Mouse (Mus musculus): ENCODE measurements at regions not wholly inside any gene's neighbourhood (a gene's known extent, or its start where the extent isn't known, plus 50 kb on each side); places are given as distances from the start of the nearest gene placed in this dataset.

GRCm38 (mm10) chr1:144926136-144926535, 150.9 kb upstream of the Rgs18 start:
- no peaks in the 10 kb centered on the region for H3K4me1 ChIP-seq (ENCODE audit: control insufficient read depth, insufficient read depth, low read length)
- TF ChIP-seq CTCF (IDR thresholded peaks at IDR 0.05; ENCODE audit: low read depth, low read length) (no peak), POLR2A (IDR thresholded peaks at IDR 0.05; ENCODE audit: insufficient read depth, low read length) (no peak), EP300 (IDR thresholded peaks at IDR 0.05; ENCODE audit: insufficient read depth, low read depth, low read length) (no peak)
- no peaks in the 10 kb centered on the region for H3K36me3 ChIP-seq (ENCODE audit: control insufficient read depth, insufficient read depth, low read length, poor library complexity, severe bottlenecking)
- H3K9me3 ChIP-seq (replicated peaks; ENCODE audit: control insufficient read depth, insufficient read depth, low read length, poor library complexity, severe bottlenecking) = no peaks in the 10 kb centered on the region
- no peak overlapping the region for H3K4me3 ChIP-seq (ENCODE audit: low read depth, low read length)
- no peak overlapping the region for H3K9ac ChIP-seq (ENCODE audit: low read depth, poor library complexity, severe bottlenecking)
- no peak overlapping the region for H3K27ac ChIP-seq (ENCODE audit: insufficient read depth, low read length)
- H3K27me3 ChIP-seq (ENCODE audit: control insufficient read depth, insufficient read depth, low read length, poor library complexity, severe bottlenecking) = no peaks in the 10 kb centered on the region

DNA sequence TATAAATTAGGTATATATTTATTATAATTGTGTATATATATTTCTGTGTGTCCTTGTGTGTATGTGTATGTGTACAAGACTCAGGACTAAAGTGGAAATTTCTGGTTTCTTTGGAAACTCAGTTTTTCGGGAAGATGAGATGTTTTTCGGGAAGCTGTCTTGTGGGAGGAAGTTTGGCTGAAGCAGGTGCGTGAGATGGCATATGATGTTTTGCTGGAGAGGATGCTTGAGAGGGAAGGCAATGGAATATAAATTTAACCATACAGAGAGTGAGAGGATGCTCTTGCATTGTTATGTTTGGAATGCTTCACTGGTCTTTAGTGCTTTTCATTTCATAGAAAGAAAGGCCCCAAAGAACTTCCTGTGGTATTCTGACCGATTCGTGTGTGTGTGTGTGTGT, 141.3 kb upstream of the Rgs18 start:
- no peaks in the 10 kb centered on the region for H3K4me1 ChIP-seq (ENCODE audit: control insufficient read depth, insufficient read depth, low read length)
- H3K36me3 ChIP-seq (ENCODE audit: control insufficient read depth, insufficient read depth, low read length, poor library complexity, severe bottlenecking) = no peaks in the 10 kb centered on the region
- H3K27me3 ChIP-seq (ENCODE audit: control insufficient read depth, insufficient read depth, low read length, poor library complexity, severe bottlenecking) = no peaks in the 10 kb centered on the region
- no peaks in the 10 kb centered on the region for H3K9me3 ChIP-seq (replicated peaks; ENCODE audit: control insufficient read depth, insufficient read depth, low read length, poor library complexity, severe bottlenecking)
- H3K4me3 ChIP-seq (ENCODE audit: low read depth, low read length) = no peak overlapping the region
- H3K9ac ChIP-seq (ENCODE audit: low read depth, poor library complexity, severe bottlenecking) = no peak overlapping the region
- H3K27ac ChIP-seq (ENCODE audit: insufficient read depth, low read length) = no peak overlapping the region
- TF ChIP-seq CTCF (IDR thresholded peaks at IDR 0.05; ENCODE audit: low read depth, low read length) (no peak), EP300 (IDR thresholded peaks at IDR 0.05; ENCODE audit: insufficient read depth, low read depth, low read length) (no peak), POLR2A (IDR thresholded peaks at IDR 0.05; ENCODE audit: insufficient read depth, low read length) (no peak)

DNA sequence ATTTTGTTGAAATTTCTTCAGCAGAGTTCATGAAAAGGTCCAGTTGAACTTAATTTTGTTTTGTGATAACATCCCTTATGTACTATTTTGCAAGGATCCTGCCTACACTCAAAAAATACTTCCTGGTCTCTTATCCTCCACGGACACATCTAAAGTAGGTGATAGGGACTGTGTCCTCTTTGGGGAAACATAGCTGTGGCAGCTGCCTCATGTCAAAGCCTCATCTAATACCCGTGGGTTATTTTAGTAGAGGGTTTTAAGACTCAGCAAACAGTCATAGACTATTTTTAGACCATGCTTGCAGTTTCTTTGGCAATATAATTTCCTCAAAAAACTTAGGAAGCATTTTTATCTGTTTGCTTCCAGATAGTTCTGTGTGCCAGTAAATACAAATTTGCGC, 127.8 kb upstream of the Rgs18 start:
- no peak for TF ChIP-seq EP300 (IDR thresholded peaks at IDR 0.05; ENCODE audit: insufficient read depth, low read depth, low read length)
- no peaks in the 10 kb centered on the region for H3K9me3 ChIP-seq (replicated peaks; ENCODE audit: control insufficient read depth, insufficient read depth, low read length, poor library complexity, severe bottlenecking)
- H3K4me1 ChIP-seq (ENCODE audit: control insufficient read depth, insufficient read depth, low read length) = no peaks in the 10 kb centered on the region
- H3K36me3 ChIP-seq (ENCODE audit: control insufficient read depth, insufficient read depth, low read length, poor library complexity, severe bottlenecking) = no peaks in the 10 kb centered on the region
- no peak overlapping the region for H3K4me3 ChIP-seq (ENCODE audit: low read depth, low read length)
- H3K9ac ChIP-seq (ENCODE audit: low read depth, poor library complexity, severe bottlenecking) = no peak overlapping the region
- no peaks in the 10 kb centered on the region for H3K27me3 ChIP-seq (ENCODE audit: control insufficient read depth, insufficient read depth, low read length, poor library complexity, severe bottlenecking)
- no peak overlapping the region for H3K27ac ChIP-seq (ENCODE audit: insufficient read depth, low read length)

GRCm38 (mm10) chr1:144883633-144884032, 108.4 kb upstream of the Rgs18 start:
- no peak overlapping the region for H3K4me3 ChIP-seq (ENCODE audit: low read depth, low read length)
- TF ChIP-seq CTCF (IDR thresholded peaks at IDR 0.05; ENCODE audit: low read depth, low read length) (no peak), POLR2A (IDR thresholded peaks at IDR 0.05; ENCODE audit: insufficient read depth, low read length) (no peak), EP300 (IDR thresholded peaks at IDR 0.05; ENCODE audit: insufficient read depth, low read depth, low read length) (no peak)
- H3K9me3 ChIP-seq (replicated peaks; ENCODE audit: control insufficient read depth, insufficient read depth, low read length, poor library complexity, severe bottlenecking) = no peaks in the 10 kb centered on the region
- no peaks in the 10 kb centered on the region for H3K27me3 ChIP-seq (ENCODE audit: control insufficient read depth, insufficient read depth, low read length, poor library complexity, severe bottlenecking)
- H3K27ac ChIP-seq (ENCODE audit: insufficient read depth, low read length) = no peak overlapping the region
- no peaks in the 10 kb centered on the region for H3K4me1 ChIP-seq (ENCODE audit: control insufficient read depth, insufficient read depth, low read length)
- H3K9ac ChIP-seq (ENCODE audit: low read depth, poor library complexity, severe bottlenecking) = no peak overlapping the region
- no peaks in the 10 kb centered on the region for H3K36me3 ChIP-seq (ENCODE audit: control insufficient read depth, insufficient read depth, low read length, poor library complexity, severe bottlenecking)

- no peaks in the 10 kb centered on the region for H3K27me3 ChIP-seq (ENCODE audit: control insufficient read depth, insufficient read depth, low read length, poor library complexity, severe bottlenecking)
- H3K4me3 ChIP-seq (ENCODE audit: low read depth, low read length) = no peak overlapping the region
- H3K27ac ChIP-seq (ENCODE audit: insufficient read depth, low read length) = no peak overlapping the region
- TF ChIP-seq CTCF (IDR thresholded peaks at IDR 0.05; ENCODE audit: low read depth, low read length) (no peak), POLR2A (IDR thresholded peaks at IDR 0.05; ENCODE audit: insufficient read depth, low read length) (no peak), EP300 (IDR thresholded peaks at IDR 0.05; ENCODE audit: insufficient read depth, low read depth, low read length) (no peak)
- no peaks in the 10 kb centered on the region for H3K36me3 ChIP-seq (ENCODE audit: control insufficient read depth, insufficient read depth, low read length, poor library complexity, severe bottlenecking)
- no peaks in the 10 kb centered on the region for H3K4me1 ChIP-seq (ENCODE audit: control insufficient read depth, insufficient read depth, low read length)
- no peaks in the 10 kb centered on the region for H3K9me3 ChIP-seq (replicated peaks; ENCODE audit: control insufficient read depth, insufficient read depth, low read length, poor library complexity, severe bottlenecking)
- no peak overlapping the region for H3K9ac ChIP-seq (ENCODE audit: low read depth, poor library complexity, severe bottlenecking)
Measured at GRCm38 (mm10) chr1:144862133-144862532, 86.9 kb upstream of the Rgs18 start.

All from ES-Bruce4 (cell line).